Mouse (Mus musculus): ENCODE data around the gene Pip5k1b.

DNA sequence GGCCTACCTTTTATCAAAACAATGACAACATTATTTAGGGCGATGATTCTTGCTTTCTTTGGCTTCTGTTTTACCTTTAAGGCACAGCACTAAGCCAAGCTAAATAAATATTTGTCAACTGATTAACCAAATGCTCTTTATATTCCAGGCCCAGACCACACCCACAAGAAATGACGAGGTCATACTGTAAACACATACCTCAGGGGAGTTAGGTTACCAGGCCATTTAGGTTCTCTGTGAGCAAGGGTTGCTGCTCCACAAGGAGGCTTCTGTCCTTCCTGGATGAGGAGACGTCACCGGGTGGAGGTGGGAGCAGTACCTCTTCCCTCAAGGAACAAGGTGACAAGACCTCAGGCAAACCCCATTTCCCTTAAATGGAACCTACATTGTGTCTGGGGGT is 128.4 kb downstream of the Pip5k1b start:
- TF ChIP-seq CTCF (conservative IDR thresholded peaks at IDR 0.05; ENCODE audit: low read length) (no peak), NANOG (IDR thresholded peaks at IDR 0.05; ENCODE audit: borderline replicate concordance, low read length) (no peak)

Data from E14TG2a.4 (cell line).